Comparison of ENCODE assay signal across 21 mouse cellular contexts in genomic region chr7:98162239-98162638, GRCm38 (mm10). TPM values are rescaled to one million over a fixed set of nuclear protein-coding genes. Genes with fewer than 3 reads are reported as not detected.
DNase-seq lines count a peak whose midpoint lies in the region; ATAC-seq and TF ChIP-seq lines count a peak whose summit lies in the region.
"Had no signal": no experiment of that assay in that cellular context is flagged by ENCODE, and none has a peak within 500 bp of the region (broad histone marks: within the 10 kb centered on the region; RNA-seq: fewer than 3 reads in every experiment).

No protein-coding gene starts in this region.

- H3K27ac ChIP-seq in heart, embryonic 11.5 days (ENCODE audit: low read depth, low read length) = no peak overlapping the region; the same call in 1 of the 2 replicates
- H3K27ac ChIP-seq in lung, embryonic 15.5 days = 0 out of 2 replicates have a peak overlapping the region, but pooled peaks have one; percentile 79
- peak overlapping the region; percentile 55 for H3K27ac ChIP-seq in stomach, embryonic 15.5 days
- H3K27ac ChIP-seq in midbrain, embryonic 16.5 days (ENCODE audit: low read length) = no peak overlapping the region
- H3K27ac ChIP-seq: embryonic facial prominence, embryonic 12.5 days; forebrain, embryonic 15.5 days; hindbrain, embryonic 12.5 days; midbrain, embryonic 15.5 days had no signal

- no peaks in the 10 kb centered on the region for H3K27me3 ChIP-seq in heart, embryonic 11.5 days (ENCODE audit: control insufficient read depth, insufficient read depth, low read length)
- H3K27me3 ChIP-seq in lung, embryonic 15.5 days = no peaks in the 10 kb centered on the region
- H3K27me3 ChIP-seq in E14TG2a.4 (ENCODE audit: insufficient read depth, low read length) = no peaks in the 10 kb centered on the region
- no peaks in the 10 kb centered on the region for H3K27me3 ChIP-seq in stomach, embryonic 15.5 days (replicated peaks)
- H3K27me3 ChIP-seq in midbrain, embryonic 16.5 days (ENCODE audit: control insufficient read depth, insufficient read depth, low read depth, low read length) = no peaks in the 10 kb centered on the region
- H3K27me3 ChIP-seq: embryonic facial prominence, embryonic 12.5 days; forebrain, embryonic 15.5 days; midbrain, embryonic 15.5 days had no signal

- no peak for DNase-seq in heart, postnatal 25 days (ENCODE audit: low spot score)
- DNase-seq in lung, postnatal 14 days = no peak
- no peak for DNase-seq in spleen, adult 12 weeks (ENCODE audit: low spot score)
- DNase-seq: adrenal gland, postnatal 36 days; cerebellum, adult 2 months; right cerebral cortex, adult 18-20 months; thymus, postnatal 36 days had no signal

- TF ChIP-seq CTCF in E14TG2a.4 (conservative IDR thresholded peaks at IDR 0.05; ENCODE audit: low read length) = no peak

- peaks cover 56% of the 10 kb centered on the region for H3K4me1 ChIP-seq in heart, embryonic 11.5 days (ENCODE audit: control insufficient read depth, insufficient read depth, low read length)
- H3K4me1 ChIP-seq in lung, embryonic 15.5 days = peaks cover 76% of the 10 kb centered on the region
- H3K4me1 ChIP-seq in E14TG2a.4 (replicated peaks; ENCODE audit: low read depth, low read length) = peaks cover 93% of the 10 kb centered on the region
- H3K4me1 ChIP-seq in stomach, embryonic 15.5 days = peaks cover 65% of the 10 kb centered on the region
- peaks cover 4% of the 10 kb centered on the region; the same call in 1 of the 2 replicates for H3K4me1 ChIP-seq in midbrain, embryonic 16.5 days (ENCODE audit: control insufficient read depth, insufficient read depth, low read length)

- intact Hi-C loops in heart, postnatal 25 days (cut with DNase I) = no loop called here

- 61% methylated on average over 6 of the region's 6 CpGs for WGBS in heart, embryonic 11.5 days (ENCODE audit: insufficient replicate concordance)
- WGBS in lung, embryonic 15.5 days = 58% methylated on average over 6 of the region's 6 CpGs
- 62% methylated on average over 6 of the region's 6 CpGs for WGBS in stomach, embryonic 15.5 days
- 87% methylated on average over 6 of the region's 6 CpGs for WGBS in midbrain, embryonic 16.5 days

- H3K4me2 ChIP-seq in heart, embryonic 11.5 days = no peak overlapping the region
- no peak overlapping the region for H3K4me2 ChIP-seq in lung, embryonic 15.5 days
- 0 out of 2 replicates have a peak overlapping the region, but pooled peaks have one; percentile 3 for H3K4me2 ChIP-seq in stomach, embryonic 15.5 days
- H3K4me2 ChIP-seq in midbrain, embryonic 16.5 days (ENCODE audit: low read length) = no peak overlapping the region
- H3K4me2 ChIP-seq: embryonic facial prominence, embryonic 12.5 days; forebrain, embryonic 15.5 days; hindbrain, embryonic 12.5 days; midbrain, embryonic 15.5 days had no signal

- peak overlapping the region; percentile 29; the same call in 1 of the 2 replicates for H3K9ac ChIP-seq in heart, embryonic 11.5 days (ENCODE audit: low read depth, low read length)
- H3K9ac ChIP-seq in lung, embryonic 15.5 days = no peak overlapping the region
- no peak overlapping the region for H3K9ac ChIP-seq in stomach, embryonic 15.5 days
- H3K9ac ChIP-seq in midbrain, embryonic 16.5 days (ENCODE audit: low read depth, low read length) = no peak overlapping the region
- H3K9ac ChIP-seq: embryonic facial prominence, embryonic 12.5 days; forebrain, embryonic 15.5 days; hindbrain, embryonic 12.5 days; midbrain, embryonic 15.5 days had no signal

- no peaks in the 10 kb centered on the region for H3K9me3 ChIP-seq in heart, embryonic 11.5 days (replicated peaks; ENCODE audit: control insufficient read depth, low read length)
- no peaks in the 10 kb centered on the region for H3K9me3 ChIP-seq in lung, embryonic 15.5 days
- H3K9me3 ChIP-seq in E14TG2a.4 (ENCODE audit: low read length) = peaks cover 11% of the 10 kb centered on the region
- H3K9me3 ChIP-seq in stomach, embryonic 15.5 days = no peaks in the 10 kb centered on the region
- no peaks in the 10 kb centered on the region for H3K9me3 ChIP-seq in midbrain, embryonic 16.5 days (replicated peaks; ENCODE audit: control insufficient read depth, low read length, poor library complexity, severe bottlenecking)
- H3K9me3 ChIP-seq: embryonic facial prominence, embryonic 12.5 days; forebrain, embryonic 15.5 days; G1E; hindbrain, embryonic 12.5 days; midbrain, embryonic 15.5 days had no signal

- no peak overlapping the region for H3K4me3 ChIP-seq in heart, embryonic 11.5 days (ENCODE audit: low read depth, low read length)
- no peak overlapping the region for H3K4me3 ChIP-seq in lung, embryonic 15.5 days
- H3K4me3 ChIP-seq in E14TG2a.4 (replicated peaks; ENCODE audit: low read length) = 0 out of 2 replicates have a peak overlapping the region, but pooled peaks have one; percentile 4
- no peak overlapping the region for H3K4me3 ChIP-seq in stomach, embryonic 15.5 days (replicated peaks)
- H3K4me3 ChIP-seq in midbrain, embryonic 16.5 days (ENCODE audit: low read depth, low read length) = no peak overlapping the region
- H3K4me3 ChIP-seq: embryonic facial prominence, embryonic 12.5 days; forebrain, embryonic 15.5 days; hindbrain, embryonic 12.5 days; midbrain, embryonic 15.5 days had no signal

- H3K36me3 ChIP-seq in heart, embryonic 11.5 days (ENCODE audit: control insufficient read depth, insufficient read depth, low read length) = no peaks in the 10 kb centered on the region
- no peaks in the 10 kb centered on the region for H3K36me3 ChIP-seq in lung, embryonic 15.5 days
- peaks cover 36% of the 10 kb centered on the region for H3K36me3 ChIP-seq in E14TG2a.4 (ENCODE audit: insufficient read depth, low read length)
- no peaks in the 10 kb centered on the region for H3K36me3 ChIP-seq in stomach, embryonic 15.5 days
- H3K36me3 ChIP-seq in midbrain, embryonic 16.5 days (ENCODE audit: control insufficient read depth, insufficient read depth, low read length) = no peaks in the 10 kb centered on the region; the same call in 1 of the 2 replicates
- H3K36me3 ChIP-seq: embryonic facial prominence, embryonic 12.5 days; forebrain, embryonic 15.5 days; G1E; hindbrain, embryonic 12.5 days; midbrain, embryonic 15.5 days had no signal

- ATAC-seq in heart, embryonic 11.5 days (replicated peaks; ENCODE audit: insufficient number of reproducible peaks, low FRiP score, low TSS enrichment) = no peak
- no peak for ATAC-seq in lung, embryonic 15.5 days (ENCODE audit: borderline replicate concordance, extremely low read depth, low FRiP score, low TSS enrichment)
- ATAC-seq in stomach, embryonic 15.5 days (ENCODE audit: insufficient read depth, low FRiP score, low read depth) = no peak
- no peak for ATAC-seq in midbrain, embryonic 16.5 days
- ATAC-seq: forebrain, embryonic 15.5 days; midbrain, embryonic 15.5 days had no signal

RNA-seq across cellular contexts. Expression of gene Capn5, which starts 15.8 kb away (rescaled TPM):
- polyA plus RNA-seq in heart, embryonic 11.5 days (2014; fragmentation: Nextera tagmentation; extraction: Ambion mirVana) = 5.8 and 6.4 TPM in 2 replicates
- total RNA-seq in heart, postnatal 25 days (2021) = 1 to 10 TPM; 1.9 to 2.0 TPM
- polyA plus RNA-seq in lung, embryonic 15.5 days (2015; fragmentation: Nextera tagmentation; extraction: Ambion mirVana) = 7.5 and 8.8 TPM in 2 replicates
- 13.8 and 14.9 TPM in 2 replicates for polyA plus RNA-seq in stomach, embryonic 15.5 days (2015; fragmentation: Nextera tagmentation; extraction: Ambion mirVana)
- polyA plus RNA-seq in midbrain, embryonic 16.5 days (2015; fragmentation: Nextera tagmentation; extraction: Ambion mirVana) = 23.5 and 24.0 TPM in 2 replicates

RNA-seq across cellular contexts. Expression of gene Omp, which starts 16.9 kb away (rescaled TPM):
- polyA plus RNA-seq in heart, embryonic 11.5 days (2014; fragmentation: Nextera tagmentation; extraction: Ambion mirVana) = 0.37 and 0.47 TPM in 2 replicates
- under 1 TPM in 1 of 2 experiments, not detected in 1; 0.11 TPM for total RNA-seq in heart, postnatal 25 days (2021)
- polyA plus RNA-seq in lung, embryonic 15.5 days (2015; fragmentation: Nextera tagmentation; extraction: Ambion mirVana) = 0.19 and 0.20 TPM in 2 replicates
- 0.68 and 0.70 TPM in 2 replicates for polyA plus RNA-seq in stomach, embryonic 15.5 days (2015; fragmentation: Nextera tagmentation; extraction: Ambion mirVana)
- polyA plus RNA-seq in midbrain, embryonic 16.5 days (2015; fragmentation: Nextera tagmentation; extraction: Ambion mirVana) = 0.35 TPM in 2 replicates
- polyA plus RNA-seq: G1E had no signal

RNA-seq across cellular contexts. Expression of gene B3gnt6, which starts 37.0 kb away (rescaled TPM):
- polyA plus RNA-seq in heart, embryonic 11.5 days (2014; fragmentation: Nextera tagmentation; extraction: Ambion mirVana) = 0.21 TPM in 1 of 2 replicates, not detected in the other
- total RNA-seq in heart, postnatal 25 days (2021) = not detected
- 0.15 and 0.21 TPM in 2 replicates for polyA plus RNA-seq in lung, embryonic 15.5 days (2015; fragmentation: Nextera tagmentation; extraction: Ambion mirVana)
- polyA plus RNA-seq in stomach, embryonic 15.5 days (2015; fragmentation: Nextera tagmentation; extraction: Ambion mirVana) = 0.05 TPM in 2 replicates
- 0.45 and 0.57 TPM in 2 replicates for polyA plus RNA-seq in midbrain, embryonic 16.5 days (2015; fragmentation: Nextera tagmentation; extraction: Ambion mirVana)
- polyA plus RNA-seq: C2C12; embryonic facial prominence, embryonic 12.5 days; heart, postnatal 0 days; intestine, embryonic 14.5 days; limb, embryonic 11.5 days had no signal

RNA-seq across cellular contexts. Expression of gene Myo7a, which starts 42.9 kb away (rescaled TPM):
- 8.4 and 11.9 TPM in 2 replicates for polyA plus RNA-seq in heart, embryonic 11.5 days (2014; fragmentation: Nextera tagmentation; extraction: Ambion mirVana)
- 1 to 10 TPM; 4.2 to 5.4 TPM for total RNA-seq in heart, postnatal 25 days (2021)
- 11.6 and 12.9 TPM in 2 replicates for polyA plus RNA-seq in lung, embryonic 15.5 days (2015; fragmentation: Nextera tagmentation; extraction: Ambion mirVana)
- polyA plus RNA-seq in stomach, embryonic 15.5 days (2015; fragmentation: Nextera tagmentation; extraction: Ambion mirVana) = 9.3 and 11.4 TPM in 2 replicates
- 22.5 and 22.8 TPM in 2 replicates for polyA plus RNA-seq in midbrain, embryonic 16.5 days (2015; fragmentation: Nextera tagmentation; extraction: Ambion mirVana)

Comparison
In these comparisons a context has a peak if more than half of its experiments do, and no peak if none do; other contexts are left out.
1. H3K27ac ChIP-seq: peak in lung, embryonic 15.5 days (single experiment) and stomach, embryonic 15.5 days (single experiment); none in heart, embryonic 11.5 days (single experiment) and midbrain, embryonic 16.5 days (single experiment).